Mouse (Mus musculus) kidney, adult 8-10 months (tissue): ENCODE measurements around the gene Cybrd1.

Experiments
- DNase-seq, 2 experiments: peaks; one replicate each; pipeline ENCODE4 v3.0.0; 2022

Gene Cybrd1

DNA sequence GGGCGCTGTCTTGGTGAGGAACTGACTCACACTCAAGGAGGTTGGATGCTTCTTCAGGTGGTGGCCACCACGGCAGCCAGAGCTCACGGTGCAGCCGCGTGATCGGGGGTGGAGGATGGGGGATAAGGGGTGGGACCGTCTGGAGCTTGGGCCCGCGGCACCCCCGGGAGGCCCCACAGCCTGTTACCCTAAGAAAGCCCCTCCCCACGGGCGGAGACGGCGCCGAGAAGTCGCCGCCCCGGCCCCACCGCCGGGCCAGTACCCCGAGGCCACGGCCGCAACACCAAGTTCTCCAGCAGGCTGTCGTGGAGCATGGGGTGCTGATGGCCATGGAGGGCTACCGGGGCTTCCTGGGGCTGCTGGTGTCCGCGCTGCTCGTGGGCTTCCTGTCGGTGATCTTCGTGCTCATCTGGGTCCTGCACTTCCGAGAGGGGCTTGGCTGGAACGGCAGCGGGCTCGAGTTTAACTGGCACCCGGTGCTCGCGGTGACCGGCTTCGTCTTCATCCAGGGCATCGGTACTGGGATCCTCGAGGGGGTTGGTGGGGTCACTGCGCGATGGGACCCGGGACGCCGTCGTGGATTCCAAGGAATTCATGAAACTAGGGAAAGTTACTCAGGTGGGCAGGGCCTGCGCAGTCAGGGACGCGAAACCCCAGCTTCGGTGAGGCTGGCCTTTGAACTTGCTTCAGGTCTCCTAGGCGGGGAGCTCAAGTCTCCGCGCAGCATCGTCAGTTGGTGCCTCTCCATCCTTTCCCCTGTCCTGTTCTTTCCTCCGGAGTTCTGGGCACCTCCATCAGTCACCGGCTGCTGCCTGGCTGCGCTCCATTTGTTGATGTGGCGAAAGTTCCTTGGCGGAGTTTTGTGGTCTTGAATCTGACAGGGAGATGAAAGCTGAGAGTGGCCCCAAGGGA is at the start of gene Cybrd1:
Gene Cybrd1 (plus strand): TSS at position 127 of the 912 bp plus-strand sequence.
- DNase-seq = peak in 1 of 2 experiments; percentile 7

- no peak for DNase-seq
Observed at GRCm38 (mm10) chr2:71071601-71072000, 46.1 kb upstream of the Cybrd1 start.

- no peak for DNase-seq
Observed at GRCm38 (mm10) chr2:71073330-71073729, 44.4 kb upstream of the Cybrd1 start.

DNA sequence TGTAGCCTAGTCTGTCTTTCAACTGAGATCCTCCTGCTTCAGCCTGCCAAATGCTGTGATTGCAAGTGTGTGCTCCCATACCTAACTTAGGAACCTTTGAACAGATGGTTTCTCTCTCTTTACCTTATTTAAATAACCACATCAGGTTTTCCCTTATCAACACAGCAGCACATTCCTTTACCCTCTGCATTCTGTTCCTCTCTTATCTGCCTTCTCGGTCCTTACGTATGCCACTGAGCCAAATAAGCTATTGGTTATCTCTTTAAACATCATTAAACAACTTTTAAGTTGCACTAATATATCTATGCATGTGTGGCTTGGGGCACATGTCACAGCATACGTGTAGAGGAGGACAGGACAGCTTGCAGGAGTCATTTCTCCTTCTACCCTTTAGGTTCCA is 43.9 kb upstream of the Cybrd1 start:
- no peak for DNase-seq

DNA sequence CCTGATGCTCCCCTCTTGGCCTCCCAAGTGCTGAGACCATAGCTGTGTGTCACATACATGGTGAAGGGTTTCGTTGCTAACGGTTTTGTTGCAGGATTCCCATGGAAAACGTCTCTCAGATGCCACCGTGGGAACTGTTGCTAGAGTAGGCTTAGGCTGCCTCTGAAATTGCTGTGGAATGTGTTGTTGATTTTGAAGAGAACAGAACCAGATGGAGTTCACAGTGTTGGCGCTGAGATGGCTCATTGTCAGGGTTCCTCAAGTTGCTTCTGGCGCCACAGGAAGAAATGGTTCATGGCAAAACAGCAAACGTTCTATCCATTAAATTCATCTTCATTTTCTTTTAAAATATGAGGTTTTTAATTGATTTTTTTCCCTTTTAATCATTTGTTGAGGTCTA is 35.3 kb upstream of the Cybrd1 start:
- no peak for DNase-seq

DNA sequence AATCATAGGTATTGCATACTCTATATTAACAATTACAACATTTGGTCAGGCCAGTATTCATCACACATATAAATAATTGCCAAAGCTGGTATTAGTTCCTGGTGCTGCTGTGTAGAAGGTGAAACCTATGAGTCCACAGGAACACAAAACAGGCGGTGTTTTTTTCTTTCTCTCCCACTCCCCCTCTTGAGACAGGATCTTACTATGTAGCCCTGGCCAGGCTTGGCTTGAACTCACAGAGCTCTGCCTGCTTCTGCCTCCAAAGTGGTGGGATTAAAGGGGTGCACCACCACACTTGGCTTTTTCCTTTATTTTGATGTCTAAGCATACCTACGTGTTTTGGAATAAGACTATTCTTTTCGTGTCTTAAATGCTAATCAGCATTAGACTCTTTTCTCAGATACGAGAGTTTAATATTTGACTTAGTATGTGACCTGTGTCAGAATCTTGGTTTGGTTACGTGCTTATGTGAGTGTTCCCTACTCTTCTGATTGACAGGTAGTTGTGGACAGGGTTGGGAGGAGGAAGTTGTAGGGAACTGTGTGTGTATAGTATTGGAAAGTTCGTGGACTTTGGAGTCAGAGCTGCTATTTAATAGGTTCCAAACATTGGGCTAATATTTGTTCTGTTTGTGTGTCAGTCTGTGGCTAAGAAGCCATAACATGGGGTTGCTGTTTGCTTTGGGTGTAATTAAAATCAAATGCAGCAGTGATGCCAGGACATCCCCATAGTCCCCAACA is 34.1 kb upstream of the Cybrd1 start:
- no peak for DNase-seq

DNA sequence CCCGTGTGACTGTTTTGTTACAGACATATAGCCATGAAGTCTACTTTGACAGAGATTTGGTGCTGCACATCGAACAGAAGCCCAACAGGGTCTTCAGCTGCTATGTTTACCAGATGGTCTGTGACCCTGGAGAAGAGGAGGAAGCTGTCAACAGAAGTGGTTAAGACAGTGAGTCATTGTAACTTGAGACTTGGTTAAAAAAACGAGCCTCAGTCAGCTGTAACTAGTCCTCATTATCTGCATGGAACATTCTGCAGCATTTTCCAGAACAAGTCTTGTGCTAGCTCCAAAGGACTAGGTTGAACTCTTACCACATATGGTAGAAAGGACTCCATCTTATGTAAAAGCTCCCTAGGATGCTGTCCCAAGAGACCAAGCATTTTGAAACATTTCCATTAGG is 28.0 kb upstream of the Cybrd1 start:
- no peak for DNase-seq

GRCm38 (mm10) chr2:71090660-71091445 is 26.9 kb upstream of the Cybrd1 start:
- no peak for DNase-seq

- no peak for DNase-seq
Observed at GRCm38 (mm10) chr2:71096170-71096569, 21.6 kb upstream of the Cybrd1 start.

- DNase-seq = no peak
Observed at GRCm38 (mm10) chr2:71102621-71103291, 15.0 kb upstream of the Cybrd1 start.

GRCm38 (mm10) chr2:71103292-71103680 is 14.4 kb upstream of the Cybrd1 start:
- no peak for DNase-seq

GRCm38 (mm10) chr2:71104696-71105095 is 13.0 kb upstream of the Cybrd1 start:
- no peak for DNase-seq

GRCm38 (mm10) chr2:71105469-71106215 is 12.1 kb upstream of the Cybrd1 start:
- DNase-seq = no peak

GRCm38 (mm10) chr2:71107225-71107624 is 10.5 kb upstream of the Cybrd1 start:
- no peak for DNase-seq

GRCm38 (mm10) chr2:71108541-71108940 is 9.2 kb upstream of the Cybrd1 start:
- no peak for DNase-seq

DNA sequence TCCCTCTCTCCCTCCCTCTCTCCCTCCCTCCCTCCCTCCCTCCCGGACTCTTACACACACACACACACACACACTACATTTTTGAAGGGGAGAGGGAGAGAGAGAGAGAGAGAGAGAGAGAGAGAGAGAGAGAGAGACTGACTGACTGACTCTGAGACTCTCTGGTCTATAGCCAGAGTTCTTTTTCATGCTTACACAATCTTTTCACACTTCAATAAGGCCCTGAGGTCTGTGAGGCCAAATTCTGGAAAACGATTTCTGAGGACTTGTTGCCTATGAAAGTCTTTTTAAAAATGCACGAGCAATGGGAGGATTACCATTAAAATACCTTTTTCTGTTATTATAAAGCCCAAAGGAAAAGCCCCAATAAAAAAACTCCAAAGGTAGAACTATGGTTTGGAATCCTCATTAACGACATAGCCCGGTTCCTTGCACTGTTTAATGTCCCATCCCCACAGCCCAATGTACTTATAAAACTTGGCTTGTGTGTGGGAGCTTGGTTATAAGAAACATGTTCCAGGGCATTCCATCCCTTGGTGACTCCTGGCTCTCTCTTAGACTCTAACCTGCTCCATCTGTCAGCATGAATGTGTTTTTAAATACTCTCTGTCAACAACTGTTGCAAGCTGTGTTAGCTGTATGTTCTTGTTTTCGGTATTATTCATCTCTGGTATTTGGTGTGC is 4.1 kb upstream of the Cybrd1 start:
- DNase-seq = no peak

- no peak for DNase-seq
Observed at GRCm38 (mm10) chr2:71116151-71116550, 1.6 kb upstream of the Cybrd1 start.

DNA sequence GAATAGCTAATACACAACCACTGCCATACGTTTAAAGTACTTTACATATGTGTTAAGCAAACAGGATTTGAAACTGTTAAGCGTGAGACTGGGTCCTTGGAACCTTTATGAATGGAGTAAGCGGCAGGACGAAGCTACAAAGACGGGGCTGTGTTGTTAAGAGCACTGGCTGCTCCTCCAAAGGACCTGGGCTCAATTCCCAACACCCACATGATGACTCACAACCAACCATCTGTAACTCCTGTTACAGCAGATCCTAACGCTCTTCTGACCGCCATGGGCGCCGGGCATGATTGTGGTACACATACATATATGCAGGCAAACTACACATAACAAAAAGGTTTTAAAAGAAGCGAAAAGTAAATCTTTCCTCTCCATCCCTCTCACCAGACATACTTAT is 3.1 kb downstream of the Cybrd1 start:
- no peak for DNase-seq

DNA sequence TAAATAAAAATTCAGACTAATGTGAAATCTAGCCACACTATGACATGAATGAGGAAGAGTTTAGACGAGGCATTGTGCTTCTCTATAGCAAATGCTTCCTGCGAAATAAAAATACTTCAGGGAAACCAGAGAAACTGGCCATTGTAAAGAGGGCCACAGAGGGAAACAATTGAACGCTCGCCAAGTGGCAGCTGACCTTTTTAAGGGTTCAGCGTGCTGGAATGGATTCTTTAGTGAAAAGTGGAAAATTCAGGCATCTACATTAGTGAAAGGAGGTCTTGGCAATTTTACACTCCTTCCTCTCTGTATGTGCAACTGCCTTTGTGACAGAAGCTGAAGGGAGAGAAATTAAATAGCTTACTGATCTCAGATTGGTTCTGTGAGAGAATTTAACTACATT is 3.7 kb downstream of the Cybrd1 start:
- no peak for DNase-seq

DNA sequence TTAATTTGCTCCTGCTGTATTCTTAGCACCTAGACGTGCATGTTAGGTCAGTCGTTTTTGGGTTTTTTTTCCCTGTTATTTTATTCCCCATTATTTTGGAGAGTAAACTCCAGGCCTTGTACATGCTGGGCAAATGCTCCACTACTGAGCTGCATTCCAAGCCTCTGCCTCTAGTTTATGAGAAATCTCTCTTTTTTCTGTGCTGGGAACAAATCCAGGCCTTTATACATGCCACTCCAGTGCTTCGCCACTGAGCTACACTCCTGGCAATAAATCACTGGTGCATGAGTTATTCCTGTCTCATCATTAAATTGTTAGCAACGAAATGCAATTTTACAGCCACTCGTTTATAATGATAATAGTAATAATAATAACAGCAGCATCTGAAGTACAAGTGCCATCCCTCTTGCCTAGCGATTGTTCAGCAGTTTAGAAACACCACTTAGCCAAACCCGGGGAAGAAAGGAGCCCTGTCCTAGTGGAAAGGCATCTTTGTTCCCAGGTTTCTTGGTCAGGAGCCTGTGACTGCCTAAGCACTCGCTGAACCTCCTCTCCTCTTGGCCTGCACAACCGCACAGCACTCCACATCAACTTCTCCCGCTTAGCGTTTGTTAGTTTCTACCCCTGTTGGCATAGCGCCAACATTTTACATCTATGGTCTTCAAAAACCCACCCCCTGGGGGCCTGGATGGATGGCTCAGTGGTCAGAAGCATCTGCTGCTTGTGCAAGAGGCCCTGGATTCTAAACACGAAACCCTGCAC is 4.7 kb downstream of the Cybrd1 start:
- DNase-seq = no peak

GRCm38 (mm10) chr2:71123591-71123990 is 5.9 kb downstream of the Cybrd1 start:
- no peak for DNase-seq
